Mouse (Mus musculus): ENCODE data around the gene Cggbp1.
"Not testable (repeated sequence)": the region's sequence is repeated elsewhere in the genome, so short reads cannot be mapped to it uniquely, and the experiment has no call there.

Gene Cggbp1

GRCm38 (mm10) chr16:64851563-64852362 lies at the start of gene Cggbp1, which contains the start of gene Zfp654:
Gene Cggbp1 (plus strand): TSS chr16:64851996.
Gene Zfp654 (minus strand): TSS chr16:64851652.
- DNase-seq (ENCODE audit: low spot score in 2 of 2), result peak; percentile 99

GRCm38 (mm10) chr16:64803041-64803440 lies 48.8 kb upstream of the Cggbp1 start:
- no peak for DNase-seq (ENCODE audit: low spot score in 2 of 2)

GRCm38 (mm10) chr16:64817094-64817765 lies 34.6 kb upstream of the Cggbp1 start:
- no peak for DNase-seq (ENCODE audit: low spot score in 2 of 2)

- no peak for DNase-seq (ENCODE audit: low spot score in 2 of 2)
Observed at GRCm38 (mm10) chr16:64823890-64824289, 27.9 kb upstream of the Cggbp1 start.

GRCm38 (mm10) chr16:64824474-64824873 lies 27.3 kb upstream of the Cggbp1 start:
- no peak for DNase-seq (ENCODE audit: low spot score in 2 of 2)

GRCm38 (mm10) chr16:64830291-64830690 lies 21.5 kb upstream of the Cggbp1 start:
- DNase-seq (ENCODE audit: low spot score in 2 of 2), result no peak

- no peak for DNase-seq (ENCODE audit: low spot score in 2 of 2)
Observed at GRCm38 (mm10) chr16:64835996-64836545, 15.7 kb upstream of the Cggbp1 start.

GRCm38 (mm10) chr16:64836709-64837108 lies 15.1 kb upstream of the Cggbp1 start:
- no peak for DNase-seq (ENCODE audit: low spot score in 2 of 2)

GRCm38 (mm10) chr16:64841481-64842373 lies 10.1 kb upstream of the Cggbp1 start:
- DNase-seq (ENCODE audit: low spot score in 2 of 2), result no peak

- DNase-seq (ENCODE audit: low spot score in 2 of 2), result no peak
Observed at GRCm38 (mm10) chr16:64842374-64842729, 9.4 kb upstream of the Cggbp1 start.

GRCm38 (mm10) chr16:64845947-64846346 lies 5.8 kb upstream of the Cggbp1 start:
- DNase-seq (ENCODE audit: low spot score in 2 of 2), result no peak

GRCm38 (mm10) chr16:64850287-64851084 lies 1.3 kb upstream of the Cggbp1 start:
- DNase-seq (ENCODE audit: low spot score in 2 of 2), result no peak

GRCm38 (mm10) chr16:64851085-64851562 lies 672 bp upstream of the Cggbp1 start:
- peak in 1 of 2 experiments; percentile 27 for DNase-seq (ENCODE audit: low spot score in 2 of 2)

- peak; percentile 15 to 18 for DNase-seq (ENCODE audit: low spot score in 2 of 2)
Observed at GRCm38 (mm10) chr16:64852441-64852871, 660 bp downstream of the Cggbp1 start.

GRCm38 (mm10) chr16:64852891-64853290 lies 1.1 kb downstream of the Cggbp1 start:
- DNase-seq (ENCODE audit: low spot score in 2 of 2), result no peak

- no peak for DNase-seq (ENCODE audit: low spot score in 2 of 2)
Observed at GRCm38 (mm10) chr16:64856946-64857345, 5.2 kb downstream of the Cggbp1 start.

- DNase-seq (ENCODE audit: low spot score in 2 of 2), result not testable (repeated sequence)
Observed at GRCm38 (mm10) chr16:64865841-64866240, 14.0 kb downstream of the Cggbp1 start.

GRCm38 (mm10) chr16:64868613-64869012 lies 16.8 kb downstream of the Cggbp1 start:
- no peak for DNase-seq (ENCODE audit: low spot score in 2 of 2)

GRCm38 (mm10) chr16:64869621-64870020 lies 17.8 kb downstream of the Cggbp1 start:
- DNase-seq (ENCODE audit: low spot score in 2 of 2), result no peak

GRCm38 (mm10) chr16:64872296-64872695 lies 20.5 kb downstream of the Cggbp1 start:
- DNase-seq (ENCODE audit: low spot score in 2 of 2), result no peak

GRCm38 (mm10) chr16:64872841-64873240 lies 21.0 kb downstream of the Cggbp1 start:
- DNase-seq (ENCODE audit: low spot score in 2 of 2), result no peak

Measured in frontal cortex, postnatal 25 days (tissue).